13 mouse cellular contexts compared by ENCODE assay signal in genomic region chrX:11254062-11254461, GRCm38 (mm10). TPM values are rescaled to one million over a fixed set of nuclear protein-coding genes. Genes with fewer than 3 reads are reported as not detected.
DNase-seq lines count a peak whose midpoint lies in the region; ATAC-seq and TF ChIP-seq lines count a peak whose summit lies in the region.
"Had no signal": no experiment of that assay in that cellular context is flagged by ENCODE, and none has a peak within 500 bp of the region (broad histone marks: within the 10 kb centered on the region; RNA-seq: fewer than 3 reads in every experiment).

No protein-coding gene starts in this region.

- no peak for TF ChIP-seq CTCF in forebrain, postnatal 0 days (IDR thresholded peaks at IDR 0.05; ENCODE audit: low read depth)

- H3K4me3 ChIP-seq in heart, embryonic 14.5 days (ENCODE audit: control insufficient read depth in 1 of 2, insufficient read depth in 1 of 2, low read depth in 1 of 2, low read length in 2 of 2), result no peak overlapping the region
- H3K4me3 ChIP-seq in forebrain, postnatal 0 days (ENCODE audit: low read depth, low read length), result no peak overlapping the region
- H3K4me3 ChIP-seq: myocyte had no signal

- no peak overlapping the region for H3K4me2 ChIP-seq in heart, embryonic 14.5 days (ENCODE audit: low read length)
- no peak overlapping the region for H3K4me2 ChIP-seq in forebrain, postnatal 0 days (ENCODE audit: low read depth)

- no peaks in the 10 kb centered on the region for H3K9me3 ChIP-seq in heart, embryonic 14.5 days (ENCODE audit: control insufficient read depth, low read length)
- H3K9me3 ChIP-seq in forebrain, postnatal 0 days (ENCODE audit: low read length), result no peaks in the 10 kb centered on the region

- no peak for DNase-seq in heart, postnatal 25 days (ENCODE audit: low spot score)
- peak; percentile 22 for DNase-seq in adrenal gland, postnatal 14 days
- peak; percentile 5 for DNase-seq in kidney, postnatal 36 days
- DNase-seq in lung, postnatal 36 days, result peak; percentile 41
- DNase-seq in urinary bladder, adult 2 months (ENCODE audit: low spot score), result no peak
- no peak for DNase-seq in forebrain, postnatal 0 days
- DNase-seq in cerebellum, adult 8-10 months, result no peak
- DNase-seq: cerebellum, adult 11 months; gastrocnemius, postnatal 10 days had no signal

- H3K9ac ChIP-seq in heart, embryonic 14.5 days (ENCODE audit: low read length), result no peak overlapping the region
- H3K9ac ChIP-seq in forebrain, postnatal 0 days, result no peak overlapping the region

- no peaks in the 10 kb centered on the region; a peak in 1 of 4 replicates for H3K4me1 ChIP-seq in heart, embryonic 14.5 days (ENCODE audit: control insufficient read depth in 2 of 2, insufficient read depth in 2 of 2, low read length in 2 of 2)
- H3K4me1 ChIP-seq in forebrain, postnatal 0 days (ENCODE audit: insufficient read depth), result no peaks in the 10 kb centered on the region

- peak overlapping the region; percentile 45 to 61; a peak in 3 of 4 replicates for H3K27ac ChIP-seq in heart, embryonic 14.5 days (replicated peaks in 1 of 2; ENCODE audit: control insufficient read depth in 1 of 2, insufficient read depth in 1 of 2, low read depth in 2 of 2, low read length in 2 of 2)
- no peak overlapping the region for H3K27ac ChIP-seq in forebrain, postnatal 0 days (ENCODE audit: low read depth, low read length)

- intact Hi-C loops in heart, postnatal 25 days (cut with DNase I), result no loop called here

- ATAC-seq in heart, embryonic 14.5 days (ENCODE audit: insufficient number of reproducible peaks, insufficient read depth, low FRiP score, low read depth), result no peak
- ATAC-seq in forebrain, postnatal 0 days, result no peak

- WGBS in heart, embryonic 14.5 days, result 51% methylated on average over 5 of the region's 5 CpGs
- 68% methylated on average over 5 of the region's 5 CpGs for WGBS in forebrain, postnatal 0 days

- no peaks in the 10 kb centered on the region for H3K36me3 ChIP-seq in heart, embryonic 14.5 days (ENCODE audit: control insufficient read depth, insufficient read depth, low read length)
- H3K36me3 ChIP-seq in forebrain, postnatal 0 days (ENCODE audit: insufficient read depth), result no peaks in the 10 kb centered on the region

- no peaks in the 10 kb centered on the region; the same call in 1 of the 2 replicates for H3K27me3 ChIP-seq in heart, embryonic 14.5 days (ENCODE audit: control insufficient read depth, insufficient read depth, low read length)
- no peaks in the 10 kb centered on the region for H3K27me3 ChIP-seq in forebrain, postnatal 0 days (ENCODE audit: insufficient read depth, low read length)

RNA-seq across cellular contexts. Expression of gene H2al1a, which starts 45.0 kb away (rescaled TPM):
- not detected in 2 replicates for polyA plus RNA-seq in heart, embryonic 14.5 days (2014; fragmentation: Nextera tagmentation; extraction: Ambion mirVana)
- total RNA-seq in heart, postnatal 25 days (2021), result not detected
- total RNA-seq in adrenal gland, postnatal 14 days (2021), result not detected in 2 replicates
- polyA plus RNA-seq in urinary bladder, adult 2 months (2012; rRNA removed), result not detected in 2 replicates
- not detected in 2 replicates for total RNA-seq in forebrain, postnatal 0 days (2014; rRNA removed)
- not detected in 2 replicates for polyA plus RNA-seq in forebrain, postnatal 0 days (2015; fragmentation: Nextera tagmentation; extraction: Ambion mirVana)
- total RNA-seq: ES-E14; gastrocnemius, postnatal 10 days had no signal
- polyA plus RNA-seq: limb, embryonic 11.5 days; myocyte had no signal

RNA-seq across cellular contexts. Expression of gene H2al1b, which starts 48.2 kb away (rescaled TPM):
- not detected in 2 replicates for polyA plus RNA-seq in heart, embryonic 14.5 days (2014; fragmentation: Nextera tagmentation; extraction: Ambion mirVana)
- not detected for total RNA-seq in heart, postnatal 25 days (2021)
- not detected in 2 replicates for total RNA-seq in adrenal gland, postnatal 14 days (2021)
- not detected in 2 replicates for polyA plus RNA-seq in urinary bladder, adult 2 months (2012; rRNA removed)
- total RNA-seq in forebrain, postnatal 0 days (2014; rRNA removed), result not detected in 2 replicates
- polyA plus RNA-seq in forebrain, postnatal 0 days (2015; fragmentation: Nextera tagmentation; extraction: Ambion mirVana), result not detected in 2 replicates
- total RNA-seq: ES-E14; gastrocnemius, postnatal 10 days had no signal
- polyA plus RNA-seq: limb, embryonic 11.5 days; myocyte had no signal

RNA-seq across cellular contexts. Expression of gene H2al1c, which starts 51.4 kb away (rescaled TPM):
- not detected in 2 replicates for polyA plus RNA-seq in heart, embryonic 14.5 days (2014; fragmentation: Nextera tagmentation; extraction: Ambion mirVana)
- not detected for total RNA-seq in heart, postnatal 25 days (2021)
- total RNA-seq in adrenal gland, postnatal 14 days (2021), result not detected in 2 replicates
- not detected in 2 replicates for polyA plus RNA-seq in urinary bladder, adult 2 months (2012; rRNA removed)
- not detected in 2 replicates for total RNA-seq in forebrain, postnatal 0 days (2014; rRNA removed)
- polyA plus RNA-seq in forebrain, postnatal 0 days (2015; fragmentation: Nextera tagmentation; extraction: Ambion mirVana), result not detected in 2 replicates
- total RNA-seq: ES-E14; gastrocnemius, postnatal 10 days had no signal
- polyA plus RNA-seq: limb, embryonic 11.5 days; myocyte had no signal

RNA-seq across cellular contexts. Expression of gene H2al1d, which starts 54.6 kb away (rescaled TPM):
- polyA plus RNA-seq in heart, embryonic 14.5 days (2014; fragmentation: Nextera tagmentation; extraction: Ambion mirVana), result not detected in 2 replicates
- total RNA-seq in heart, postnatal 25 days (2021), result not detected
- not detected in 2 replicates for total RNA-seq in adrenal gland, postnatal 14 days (2021)
- not detected in 2 replicates for polyA plus RNA-seq in urinary bladder, adult 2 months (2012; rRNA removed)
- not detected in 2 replicates for total RNA-seq in forebrain, postnatal 0 days (2014; rRNA removed)
- not detected in 2 replicates for polyA plus RNA-seq in forebrain, postnatal 0 days (2015; fragmentation: Nextera tagmentation; extraction: Ambion mirVana)
- total RNA-seq: ES-E14; gastrocnemius, postnatal 10 days had no signal
- polyA plus RNA-seq: limb, embryonic 11.5 days; myocyte had no signal

RNA-seq across cellular contexts. Expression of gene H2al1e, which starts 57.7 kb away (rescaled TPM):
- not detected in 2 replicates for polyA plus RNA-seq in heart, embryonic 14.5 days (2014; fragmentation: Nextera tagmentation; extraction: Ambion mirVana)
- not detected for total RNA-seq in heart, postnatal 25 days (2021)
- not detected in 2 replicates for total RNA-seq in adrenal gland, postnatal 14 days (2021)
- not detected in 2 replicates for polyA plus RNA-seq in urinary bladder, adult 2 months (2012; rRNA removed)
- not detected in 2 replicates for total RNA-seq in forebrain, postnatal 0 days (2014; rRNA removed)
- polyA plus RNA-seq in forebrain, postnatal 0 days (2015; fragmentation: Nextera tagmentation; extraction: Ambion mirVana), result not detected in 2 replicates
- total RNA-seq: ES-E14; gastrocnemius, postnatal 10 days had no signal
- polyA plus RNA-seq: limb, embryonic 11.5 days; myocyte had no signal

Comparison
In these comparisons a context has a peak if more than half of its experiments do, and no peak if none do; other contexts are left out.
1. DNase-seq: peak in adrenal gland, postnatal 14 days (single experiment), kidney, postnatal 36 days (2 of 2) and lung, postnatal 36 days (single experiment); none in heart, postnatal 25 days (single experiment), urinary bladder, adult 2 months (single experiment), forebrain, postnatal 0 days (single experiment) and cerebellum, adult 8-10 months (single experiment).